Mouse (Mus musculus) CD4-positive, CD25-positive, alpha-beta regulatory T cell, adult 2 months (primary cell): Measurements from ENCODE around the gene Bora.

Experiments
- DNase-seq: peaks from one replicate; pipeline ENCODE4 v3.0.0-alpha.2; 2012; ENCODE audit warnings: low read depth, low spot score

Gene Bora

DNA sequence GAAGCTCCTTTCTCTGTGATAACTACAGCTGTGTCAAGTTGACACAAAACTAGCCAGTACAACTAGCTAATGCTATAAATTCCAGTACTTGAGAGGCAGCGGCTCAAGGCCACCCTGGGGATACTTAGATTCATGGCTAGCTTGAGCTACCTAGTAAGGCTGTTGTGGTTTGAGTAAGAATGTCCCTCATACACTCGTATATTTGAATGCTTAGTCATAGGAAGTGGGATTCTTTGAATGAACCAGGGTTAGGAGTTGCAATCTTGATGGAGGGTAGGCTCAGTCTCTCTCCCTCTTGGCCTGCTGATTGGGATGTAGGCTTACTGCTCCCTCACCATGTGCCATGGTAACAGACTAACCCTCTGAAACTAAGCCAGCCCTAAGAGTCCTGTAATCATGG, 17.1 kb downstream of the Bora start:
- no peak for DNase-seq

DNA sequence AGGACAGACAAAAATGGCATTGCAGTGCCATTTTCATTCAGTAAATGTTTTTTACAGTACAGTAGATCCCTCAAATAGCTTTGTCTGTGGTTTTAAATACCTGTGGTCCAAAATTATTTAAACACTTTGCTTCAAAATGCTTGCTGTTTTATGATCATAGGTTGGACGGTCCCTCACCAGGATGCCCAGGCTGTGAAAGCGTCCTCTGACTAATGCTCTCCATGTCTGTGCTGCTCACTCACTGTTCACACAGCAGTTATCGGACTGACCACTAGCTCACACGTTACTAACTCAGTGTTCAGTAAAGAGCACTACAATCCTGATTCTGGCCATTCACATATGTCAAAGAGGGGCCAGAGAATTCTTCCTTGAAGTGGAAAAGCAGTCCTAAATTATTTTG, 25.1 kb downstream of the Bora start:
- DNase-seq: no peak

DNA sequence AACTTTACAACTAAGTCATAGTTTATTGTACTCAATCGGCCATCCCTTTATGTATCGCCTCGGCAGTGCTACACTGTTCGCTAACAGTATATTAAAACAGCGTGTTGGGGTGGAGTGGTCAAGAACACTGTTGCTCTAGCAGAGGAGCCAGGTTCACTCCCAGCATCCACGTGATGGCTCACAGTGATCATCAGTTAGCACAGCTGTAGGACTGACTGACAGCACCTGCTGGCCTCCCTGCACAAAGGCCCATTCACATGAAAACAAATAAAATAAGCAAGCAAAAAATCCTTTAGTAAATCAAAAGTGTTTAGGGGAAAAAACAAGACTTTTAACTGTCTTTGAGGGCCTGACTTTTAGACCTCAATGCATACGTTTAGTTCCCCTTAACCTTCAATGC, 42.9 kb downstream of the Bora start:
- DNase-seq: no peak

DNA sequence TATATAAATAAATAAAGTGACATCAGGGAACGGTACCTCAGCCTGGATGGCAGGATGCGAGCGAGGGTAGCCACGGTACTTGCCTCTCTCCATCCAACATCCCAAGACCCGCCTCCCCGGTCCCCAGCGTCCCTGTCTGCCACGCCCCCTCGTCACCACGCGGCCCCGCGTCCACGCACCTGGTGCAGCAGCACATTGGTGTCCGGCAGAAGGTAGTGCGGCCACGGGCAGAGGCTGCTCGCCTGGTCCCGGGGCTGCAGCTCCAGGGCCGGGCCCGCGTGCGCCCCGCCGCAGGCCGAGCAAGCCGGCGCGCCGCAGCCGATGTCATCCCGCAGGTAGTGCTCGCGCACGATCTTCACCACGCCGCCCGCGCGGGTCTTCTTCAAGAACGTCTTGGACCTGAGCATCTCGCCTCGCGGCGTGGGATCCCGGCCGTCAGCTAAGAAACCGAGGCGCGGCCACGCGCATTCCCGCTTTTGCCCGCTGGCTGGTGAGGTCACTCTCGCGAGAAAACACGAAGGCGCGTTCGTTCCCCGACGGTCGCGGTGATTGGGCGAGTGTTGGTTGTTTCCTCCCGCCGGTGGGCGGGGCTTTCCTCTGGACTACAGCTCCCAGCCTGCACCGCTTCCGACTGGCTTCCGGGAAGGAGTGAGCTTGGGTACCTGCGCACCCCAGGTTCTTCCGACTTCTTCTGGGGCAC, 53.4 kb downstream of the Bora start, which contains the start of the genes Pibf1 and Dis3:
Gene Pibf1, plus strand, starts transcription at position 158 of the 700 bp plus-strand sequence.
Gene Dis3, minus strand, starts transcription at position 504 of the 700 bp plus-strand sequence.
- peak; percentile 99 for DNase-seq

DNA sequence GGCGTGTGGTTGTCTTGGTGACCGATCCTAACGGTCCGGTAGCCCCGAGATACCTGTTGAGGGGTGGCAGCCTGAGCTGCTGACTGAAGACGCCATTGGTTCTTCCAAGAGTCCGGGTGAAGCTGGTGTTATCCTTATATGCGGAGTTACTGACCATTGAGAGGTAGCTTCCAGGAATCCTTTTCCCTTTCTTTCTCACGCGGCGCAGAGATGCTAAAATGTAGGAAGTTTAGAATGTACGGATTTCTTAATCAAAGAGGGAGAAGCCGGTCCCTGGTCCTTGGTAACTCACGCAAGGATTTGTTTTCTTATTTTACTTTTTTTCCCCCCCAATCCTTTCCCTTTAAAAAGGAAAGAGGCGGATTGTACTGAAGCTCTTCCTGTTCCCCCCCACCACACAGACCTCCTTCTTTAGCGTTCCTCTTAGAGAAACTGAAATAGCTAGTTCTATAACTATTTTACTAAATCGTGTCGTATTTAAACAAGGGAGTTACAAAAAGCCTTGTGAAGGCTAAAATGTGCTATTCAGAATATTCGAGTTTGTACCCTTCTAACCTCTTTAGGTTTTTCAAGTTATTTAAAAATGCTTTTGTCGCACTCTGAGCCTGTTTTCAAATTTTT, 54.1 kb downstream of the Bora start:
- DNase-seq: peak; percentile 23

DNA sequence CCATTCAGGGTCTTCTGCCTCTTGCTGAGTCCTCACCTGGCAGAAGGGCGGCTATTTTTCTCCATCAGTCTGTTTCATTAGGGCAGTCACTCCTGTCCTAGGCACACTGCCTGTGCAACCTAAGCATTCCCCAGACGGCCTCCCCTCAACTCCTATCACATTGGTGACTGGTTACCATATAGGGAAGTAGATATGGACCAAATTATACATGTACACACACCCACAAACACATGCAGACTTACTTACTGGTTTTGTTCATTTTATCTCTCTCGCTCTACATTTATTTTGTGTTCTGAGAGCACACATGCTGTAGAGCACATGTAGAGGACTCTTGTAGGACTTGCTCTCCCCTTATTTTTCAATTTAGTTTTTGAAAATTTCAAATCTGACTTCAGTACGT, 57.0 kb downstream of the Bora start:
- DNase-seq: no peak

DNA sequence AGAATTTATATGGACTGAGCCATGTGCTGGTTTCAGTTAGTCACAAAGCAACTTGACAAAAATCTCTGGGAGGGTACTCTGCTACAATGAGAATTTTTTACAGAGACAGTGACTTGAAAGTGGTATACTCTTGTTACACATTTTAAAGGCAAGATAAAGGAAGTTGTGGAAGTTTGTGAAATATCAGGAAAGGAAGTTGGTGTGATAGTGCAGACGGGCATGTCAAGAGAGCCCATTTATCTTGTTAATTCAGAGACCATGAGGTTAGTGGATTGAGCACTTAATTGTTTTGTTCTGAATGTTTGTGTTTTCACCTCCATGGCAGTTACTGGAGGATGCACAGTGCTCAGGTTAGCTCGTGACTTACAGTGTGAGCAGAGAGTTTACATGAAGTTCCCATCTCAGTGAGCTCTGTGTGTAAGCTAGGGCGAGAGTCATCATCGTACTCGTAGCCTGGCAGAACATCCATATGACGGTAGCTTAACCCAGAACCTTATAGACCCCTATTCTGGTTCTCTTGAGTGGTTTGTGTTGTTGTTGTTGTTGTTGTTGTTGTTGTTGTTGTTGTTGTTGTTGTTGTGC, 58.6 kb downstream of the Bora start:
- no peak for DNase-seq

DNA sequence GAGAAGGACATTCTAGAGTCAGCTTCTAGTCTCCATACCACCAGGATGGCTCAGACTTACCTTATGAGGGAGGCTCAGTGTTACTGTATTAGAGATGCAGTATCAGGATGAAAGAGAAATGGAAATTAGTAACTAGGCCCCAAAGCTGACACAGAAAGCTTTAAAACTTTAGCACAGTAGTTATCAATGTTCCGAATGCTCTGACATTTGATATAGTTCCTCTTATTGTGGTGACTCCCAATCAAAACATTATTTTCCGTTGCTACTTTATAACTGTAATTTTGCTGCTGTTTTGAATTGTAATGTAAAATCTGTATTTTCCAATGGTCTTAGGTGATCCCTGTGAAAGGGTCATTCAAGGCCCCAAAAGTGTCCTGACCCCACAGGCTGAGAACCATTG, 60.6 kb downstream of the Bora start:
- no peak for DNase-seq

DNA sequence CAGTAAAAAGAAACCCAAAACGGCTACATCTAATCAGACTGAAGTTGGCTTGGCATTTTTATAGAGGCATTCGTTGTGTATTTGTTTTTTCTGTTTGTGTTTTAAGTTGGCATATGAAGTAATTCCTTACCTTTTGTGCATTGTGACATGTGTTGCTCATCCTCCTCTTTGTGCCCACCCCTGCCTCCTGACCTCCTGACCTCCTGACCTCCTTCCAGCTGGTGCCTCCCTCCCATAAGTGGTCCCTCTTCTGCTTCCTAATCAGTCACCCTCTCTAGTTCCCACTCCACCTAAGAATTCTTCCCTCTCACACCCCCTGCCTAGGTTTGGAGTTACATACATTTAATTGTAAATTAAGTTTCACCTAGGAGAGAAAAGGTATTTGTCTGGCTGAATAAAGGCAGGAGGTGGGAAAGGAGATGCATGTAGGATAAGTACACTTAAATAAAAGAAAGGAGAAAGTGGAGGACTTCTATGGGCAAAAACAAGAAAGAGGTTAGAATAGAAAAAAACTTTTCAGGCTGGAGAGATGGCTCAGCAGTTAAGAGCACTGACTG, 61.7 kb downstream of the Bora start:
- no peak for DNase-seq

DNA sequence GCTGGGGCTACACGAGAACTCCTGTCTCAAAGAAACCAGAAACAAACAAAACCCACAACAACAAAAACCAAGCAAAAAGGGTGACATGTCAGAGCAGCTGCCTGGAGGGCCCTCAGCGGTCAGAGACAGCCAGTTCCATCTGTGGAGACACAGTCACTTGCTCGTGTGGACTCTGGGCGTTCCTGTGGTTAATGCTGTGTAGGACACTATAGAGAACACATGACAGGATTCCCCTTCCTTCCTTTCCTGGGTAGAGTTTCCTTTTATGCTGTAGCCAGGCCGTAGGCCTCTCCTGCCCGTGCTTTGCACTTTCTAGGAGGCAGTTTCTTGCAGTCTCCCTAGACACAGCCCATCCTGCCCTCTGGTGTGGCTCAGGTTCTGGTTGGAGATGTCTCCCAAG, 62.7 kb downstream of the Bora start:
- no peak for DNase-seq

DNA sequence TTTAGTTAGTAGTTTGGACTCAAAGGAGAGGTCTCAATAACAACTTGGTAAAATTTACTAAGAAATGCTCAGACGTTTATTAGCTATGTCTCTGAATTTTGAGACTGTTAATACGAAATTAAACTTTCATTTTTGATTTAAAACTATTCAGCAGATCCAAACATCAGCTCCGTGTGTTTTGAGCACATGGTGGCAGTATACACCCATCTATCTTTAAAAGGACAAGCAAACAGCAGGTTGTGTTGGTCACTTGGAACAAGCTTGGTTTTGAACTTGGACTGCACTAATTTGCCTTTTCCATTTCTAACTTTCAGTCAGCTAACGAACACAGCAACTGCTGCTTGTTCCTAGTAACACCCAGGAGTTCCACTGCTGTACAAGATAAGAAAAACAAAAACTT, 71.6 kb downstream of the Bora start:
- no peak for DNase-seq

DNA sequence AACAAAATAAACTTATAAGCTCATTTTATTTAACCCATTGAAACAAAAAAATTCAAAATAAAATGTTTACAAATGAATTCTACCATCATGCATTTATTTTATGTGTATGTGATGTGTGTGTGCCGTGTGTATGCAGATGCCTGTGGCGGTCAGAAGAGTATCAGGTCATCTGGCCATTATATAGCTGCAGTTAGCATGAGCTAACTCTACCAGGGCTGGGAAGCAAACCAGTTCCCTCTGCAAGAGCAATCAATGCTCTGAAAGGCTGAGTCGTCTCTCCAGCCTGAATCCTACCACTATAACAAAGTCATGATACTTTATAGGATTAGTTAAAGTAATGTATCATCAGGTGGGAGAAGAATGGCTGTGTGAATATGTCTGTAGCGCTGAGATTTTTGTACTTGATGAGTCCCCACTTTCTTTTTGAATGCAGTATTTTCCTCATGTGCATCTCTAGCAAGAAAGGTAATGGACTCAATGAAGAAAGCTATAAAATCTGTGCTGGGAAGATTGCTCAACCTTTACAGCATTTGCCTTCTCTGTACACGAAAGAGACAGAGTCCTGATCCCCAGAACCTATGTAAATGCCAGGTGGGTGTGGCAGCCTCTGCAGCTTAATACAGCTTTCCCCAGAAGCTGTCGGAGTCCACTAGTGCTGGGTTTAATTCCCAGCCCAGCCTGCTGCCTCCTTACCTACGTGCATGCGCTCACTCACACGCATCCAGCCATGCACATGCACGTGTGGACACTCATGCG, 75.7 kb downstream of the Bora start:
- no peak for DNase-seq

DNA sequence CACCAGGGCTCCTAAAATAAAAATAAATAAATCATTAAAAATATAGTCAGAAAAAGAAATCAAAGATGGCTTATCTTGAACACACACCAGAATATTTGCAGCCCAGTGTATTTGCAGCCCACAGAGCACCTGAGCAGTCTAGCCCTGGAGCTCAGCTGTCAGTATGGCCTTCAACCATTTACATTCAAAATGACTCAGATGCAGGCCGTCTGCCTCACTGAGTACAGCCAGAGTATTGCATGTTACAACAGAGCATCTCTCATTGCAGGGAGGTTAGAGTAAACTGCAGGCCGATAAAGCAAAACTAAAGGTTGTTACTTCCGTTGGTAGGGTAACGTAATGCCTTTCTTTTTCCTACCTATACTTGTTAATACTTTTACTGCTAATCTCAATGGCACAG, 78.1 kb downstream of the Bora start:
- no peak for DNase-seq
